Mouse (Mus musculus) liver, adult 2 months (tissue): ENCODE data around the gene Bnipl.

Source experiments
- CTCF ChIP-seq: fragments of 200-500 bp; IDR thresholded peaks from 2 replicates; pipeline ENCODE4 v1.5.1; 2011; ENCODE audit warnings: low read depth, low read length, control low read depth
- POLR2A ChIP-seq: fragments of 200-500 bp; IDR thresholded peaks from 2 replicates; pipeline ENCODE4 v1.6.1; 2011; ENCODE audit warnings: low read length, control low read depth; ENCODE audit not compliant: insufficient read depth; ENCODE audit errors: extremely low read depth

- TF ChIP-seq POLR2A = no peak
- no peak for TF ChIP-seq CTCF
These were observed 40.0 kb upstream of the Bnipl start for GRCm38 (mm10) chr3:95291041-95291440.
